Mouse (Mus musculus) lung, embryonic 14.5 days (tissue): Measurements from ENCODE around the gene Smarcd1. TPM values are rescaled to one million over a fixed set of nuclear protein-coding genes. Genes with fewer than 3 reads are reported as not detected.

Experiments
- ATAC-seq: fragments of 200-750 bp; cut with Nextera tagmentation; 2 replicates; pipeline ENCODE4 v1.8.0; 2017; ENCODE audit warnings: mild to moderate bottlenecking, moderate TSS enrichment, moderate library complexity; ENCODE audit not compliant: insufficient read depth
- DNase-seq: peaks from one replicate; pipeline ENCODE4 v3.0.0-alpha.2; 2015
- H3K27ac ChIP-seq: fragments of 300-500 bp; sonication (generic); 2 replicates; pipeline ENCODE4 v1.5.1; 2014; ENCODE audit warnings: low read depth, mild to moderate bottlenecking, moderate library complexity
- H3K27me3 ChIP-seq: fragments of 300-500 bp; sonication (generic); 2 replicates; pipeline ENCODE4 v1.6.1; 2014; ENCODE audit warnings: low read length, control low read depth; ENCODE audit not compliant: insufficient read depth
- H3K36me3 ChIP-seq: fragments of 300-500 bp; sonication (generic); 2 replicates; pipeline ENCODE4 v1.6.1; 2014; ENCODE audit warnings: control low read depth; ENCODE audit not compliant: insufficient read depth
- H3K4me1 ChIP-seq: fragments of 300-500 bp; sonication (generic); 2 replicates; pipeline ENCODE4 v1.6.1; 2014; ENCODE audit warnings: antibody characterized with exemption, control low read depth; ENCODE audit not compliant: insufficient read depth
- H3K4me2 ChIP-seq: fragments of 300-500 bp; sonication (generic); 2 replicates; pipeline ENCODE4 v1.6.1; 2014; ENCODE audit warnings: mild to moderate bottlenecking
- H3K4me3 ChIP-seq: fragments of 300-500 bp; sonication (generic); 2 replicates; pipeline ENCODE4 v1.5.1; 2014; ENCODE audit warnings: low read depth, low read length
- H3K9ac ChIP-seq: fragments of 300-500 bp; sonication (generic); 2 replicates; pipeline ENCODE4 v1.6.1; 2014
- H3K9me3 ChIP-seq: fragments of 300-500 bp; sonication (generic); 2 replicates; pipeline ENCODE4 v1.6.1; 2016; ENCODE audit warnings: low read depth, low read length, control low read depth
- CTCF ChIP-seq: IDR thresholded peaks from 2 replicates; pipeline ENCODE4 v1.5.1; 2016; ENCODE audit warnings: antibody characterized with exemption, low read depth
- WGBS: fragments of 180-500 bp; shearing (Covaris S2); extraction: QIAGEN DNeasy Blood & Tissue Kit; methylation state at CpG from one replicate; pipeline ENCODE4 v1.1.7; 2014; 5-methylcytosine and 5-hydroxymethylcytosine counted together
- polyA plus RNA-seq: library from polyadenylated mRNA; unstranded; fragments of >200 nt; fragmentation: Nextera tagmentation; extraction: Ambion mirVana; gene quantifications from 2 replicates; pipeline ENCODE4 v1.2.1, GENCODE M21; 2014

Gene Smarcd1
- 52.5 and 63.5 TPM in 2 replicates for polyA plus RNA-seq

DNA sequence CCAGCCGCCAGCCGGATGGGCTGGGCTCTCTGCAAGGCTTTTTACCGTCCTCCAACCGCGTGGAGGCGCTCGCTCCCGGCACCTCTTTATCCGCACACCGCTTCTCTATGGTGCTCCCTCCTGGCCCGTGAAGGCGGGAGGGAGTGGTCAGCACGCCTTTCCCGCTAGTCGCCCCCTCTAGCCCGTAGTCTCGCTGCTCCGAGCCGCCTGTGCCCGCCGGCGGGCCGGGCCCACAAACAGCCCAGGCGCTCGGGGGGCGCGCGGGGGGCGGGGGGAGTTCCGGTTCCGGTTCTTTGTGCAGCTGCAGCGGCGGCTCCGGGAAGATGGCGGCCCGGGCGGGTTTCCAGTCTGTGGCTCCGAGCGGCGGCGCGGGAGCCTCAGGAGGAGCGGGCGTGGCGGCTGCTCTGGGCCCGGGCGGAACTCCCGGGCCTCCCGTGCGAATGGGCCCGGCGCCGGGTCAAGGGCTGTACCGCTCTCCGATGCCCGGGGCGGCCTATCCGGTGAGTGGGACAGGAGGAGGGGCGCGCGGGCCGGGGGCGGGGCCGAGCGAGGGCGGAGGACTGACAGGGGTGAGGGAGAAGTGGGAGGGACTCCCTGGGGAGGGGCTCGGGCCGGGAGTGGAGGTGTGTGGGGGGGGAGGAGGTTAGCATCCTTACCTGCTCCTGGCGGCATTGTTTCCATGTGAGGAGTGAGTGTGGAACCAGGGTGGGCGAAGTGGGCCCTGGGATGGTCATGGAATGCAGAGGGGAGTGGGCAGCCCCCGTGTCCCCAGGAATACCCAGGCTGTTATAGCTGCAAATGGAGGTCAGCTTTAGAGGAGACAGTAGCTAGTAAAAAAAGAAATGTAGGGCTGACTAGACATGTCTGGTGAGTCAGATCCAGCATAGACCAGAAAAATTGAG, at the start of gene Smarcd1:
Gene Smarcd1 (plus strand): TSS at position 131 of the 902 bp plus-strand sequence.
- Histone ChIP-seq H3K4me3 (peak within 1 kb of the TSS; percentile 83), H3K4me2 (peak within 1 kb of the TSS; percentile 71), H3K4me1 (peaks cover 4% of the 10 kb centered on the region; the same call in 1 of the 2 replicates), H3K36me3 (peaks cover 35% of the 10 kb centered on the region), H3K9ac (peak within 1 kb of the TSS; percentile 94), H3K9me3 (no peaks in the 10 kb centered on the region), H3K27ac (peak within 1 kb of the TSS; percentile 97), H3K27me3 (no peaks in the 10 kb centered on the region)
- DNase-seq (peak; percentile 97), ATAC-seq (peak; percentile 98)
- peak; percentile 83 for TF ChIP-seq CTCF
- WGBS, result under 1% methylated on average over 71 of the region's 71 CpGs

GRCm38 (mm10) chr15:99653291-99653690, 48.6 kb upstream of the Smarcd1 start:
- Histone ChIP-seq H3K9me3 (no peaks in the 10 kb centered on the region), H3K27ac (no peak overlapping the region), H3K9ac (no peak overlapping the region), H3K27me3 (peaks cover 19% of the 10 kb centered on the region), H3K36me3 (no peaks in the 10 kb centered on the region), H3K4me3 (peak overlapping the region; percentile 21), H3K4me2 (peak overlapping the region; percentile 54), H3K4me1 (peaks cover 17% of the 10 kb centered on the region)
- TF ChIP-seq CTCF, result peak; percentile 47
- ATAC-seq (no peak), DNase-seq (peak; percentile 51)
- WGBS, result 14% methylated on average over 8 of the region's 8 CpGs

DNA sequence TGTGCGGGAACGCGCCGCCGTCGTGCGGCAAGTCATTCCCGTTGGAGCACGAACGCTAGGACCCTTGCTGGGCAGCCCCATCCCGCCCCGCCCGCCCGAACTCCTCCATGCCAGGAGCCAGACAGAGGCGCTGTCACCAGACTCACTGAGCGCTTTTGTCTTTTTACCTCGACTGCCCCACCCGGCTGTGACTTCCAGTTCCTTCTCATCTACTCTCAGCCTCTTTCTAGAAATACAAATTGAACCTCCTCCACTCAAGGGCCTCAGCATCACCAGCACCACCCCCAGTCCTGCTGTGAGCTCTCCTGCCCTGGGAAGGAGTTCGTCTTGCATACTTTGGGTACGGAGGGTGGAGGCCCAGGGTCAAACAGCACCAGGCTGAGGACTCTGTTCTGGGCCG, 48.1 kb upstream of the Smarcd1 start:
- H3K36me3 ChIP-seq, result no peaks in the 10 kb centered on the region
- H3K9ac ChIP-seq, result no peak overlapping the region
- ATAC-seq, result no peak
- peak overlapping the region; percentile 54 for H3K4me2 ChIP-seq
- DNase-seq, result no peak
- H3K9me3 ChIP-seq, result no peaks in the 10 kb centered on the region
- no peak overlapping the region for H3K27ac ChIP-seq
- 4% methylated on average over 21 of the region's 21 CpGs for WGBS
- TF ChIP-seq CTCF, result no peak
- peaks cover 15% of the 10 kb centered on the region for H3K4me1 ChIP-seq
- peak overlapping the region; percentile 21 for H3K4me3 ChIP-seq
- peaks cover 19% of the 10 kb centered on the region for H3K27me3 ChIP-seq

GRCm38 (mm10) chr15:99655956-99656355, 46.0 kb upstream of the Smarcd1 start:
- Histone ChIP-seq H3K9me3 (no peaks in the 10 kb centered on the region), H3K27ac (no peak overlapping the region), H3K36me3 (no peaks in the 10 kb centered on the region), H3K4me3 (no peak overlapping the region), H3K4me1 (no peaks in the 10 kb centered on the region), H3K4me2 (no peak overlapping the region), H3K27me3 (peaks cover 19% of the 10 kb centered on the region), H3K9ac (no peak overlapping the region)
- TF ChIP-seq CTCF, result no peak
- DNase-seq (no peak), ATAC-seq (no peak)
- 49% methylated on average over 9 of the region's 9 CpGs for WGBS

DNA sequence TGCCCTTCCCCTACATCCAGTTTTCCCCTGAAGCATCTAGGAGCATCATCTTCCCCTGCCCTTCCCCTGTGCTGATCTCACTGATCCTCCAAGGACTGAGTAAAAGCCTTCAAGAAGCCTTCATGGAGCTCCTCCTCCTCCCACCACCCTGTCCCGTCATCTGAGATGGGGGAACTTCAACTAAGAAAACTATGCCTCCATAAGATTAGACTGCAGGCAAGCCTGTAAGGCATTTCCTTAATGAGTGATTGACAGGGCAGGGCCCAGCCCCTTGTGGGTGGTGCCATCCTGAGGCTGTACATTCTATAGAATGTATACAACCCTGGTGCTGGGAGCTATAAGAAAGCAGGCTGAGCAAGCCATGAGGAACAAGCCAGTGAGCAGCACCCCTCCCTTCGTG, 43.5 kb upstream of the Smarcd1 start:
- Histone ChIP-seq H3K27me3 (peaks cover 21% of the 10 kb centered on the region), H3K9ac (no peak overlapping the region), H3K27ac (no peak overlapping the region), H3K4me1 (no peaks in the 10 kb centered on the region), H3K4me3 (no peak overlapping the region), H3K9me3 (no peaks in the 10 kb centered on the region), H3K4me2 (no peak overlapping the region), H3K36me3 (no peaks in the 10 kb centered on the region)
- TF ChIP-seq CTCF, result no peak
- WGBS, result 49% methylated on average over 2 of the region's 2 CpGs
- ATAC-seq (no peak), DNase-seq (no peak)

DNA sequence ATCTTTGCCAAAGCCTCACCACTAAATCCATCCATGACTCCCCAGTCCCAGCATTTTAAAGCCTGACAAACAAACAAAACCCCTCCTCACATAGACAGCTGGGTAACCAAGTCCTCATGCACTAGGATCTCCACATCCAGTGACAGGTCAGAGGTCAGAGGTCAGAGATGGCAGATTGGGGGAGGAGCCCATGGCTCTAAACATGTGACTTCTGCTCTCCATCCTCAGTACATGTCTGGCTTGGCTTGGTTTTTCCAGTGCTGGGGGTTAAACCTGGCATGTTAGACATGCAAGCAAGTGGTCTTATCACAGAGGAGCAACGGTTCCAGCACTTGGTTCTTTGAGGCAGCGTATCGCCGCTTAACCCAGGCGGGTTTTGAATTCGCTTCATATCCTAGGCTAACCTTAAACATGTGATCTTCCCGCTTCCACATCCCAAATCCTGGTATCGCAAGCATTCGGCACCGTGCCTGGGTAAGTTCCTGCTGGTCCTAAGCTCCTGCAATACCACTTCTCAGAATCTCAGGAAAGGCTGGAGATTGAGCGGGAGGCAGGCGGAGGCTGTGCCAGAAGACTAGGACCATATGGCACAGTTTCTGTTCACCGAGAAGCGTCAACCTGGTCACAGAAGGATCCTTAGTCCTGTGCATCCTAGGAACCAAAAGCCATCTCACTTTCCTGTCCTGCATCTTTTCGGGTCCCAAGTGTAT, 40.7 kb upstream of the Smarcd1 start:
- H3K27me3 ChIP-seq, result peaks cover 22% of the 10 kb centered on the region; the same call in 1 of the 2 replicates
- no peak overlapping the region for H3K4me2 ChIP-seq
- no peak overlapping the region for H3K27ac ChIP-seq
- TF ChIP-seq CTCF, result no peak
- no peak overlapping the region for H3K9ac ChIP-seq
- ATAC-seq, result no peak
- no peaks in the 10 kb centered on the region for H3K9me3 ChIP-seq
- DNase-seq, result no peak
- no peak overlapping the region for H3K4me3 ChIP-seq
- 91% methylated on average over 15 of the region's 15 CpGs for WGBS
- 0 out of 2 replicates have a peak, but pooled peaks cover 3% of the 10 kb centered on the region for H3K4me1 ChIP-seq
- no peaks in the 10 kb centered on the region for H3K36me3 ChIP-seq

DNA sequence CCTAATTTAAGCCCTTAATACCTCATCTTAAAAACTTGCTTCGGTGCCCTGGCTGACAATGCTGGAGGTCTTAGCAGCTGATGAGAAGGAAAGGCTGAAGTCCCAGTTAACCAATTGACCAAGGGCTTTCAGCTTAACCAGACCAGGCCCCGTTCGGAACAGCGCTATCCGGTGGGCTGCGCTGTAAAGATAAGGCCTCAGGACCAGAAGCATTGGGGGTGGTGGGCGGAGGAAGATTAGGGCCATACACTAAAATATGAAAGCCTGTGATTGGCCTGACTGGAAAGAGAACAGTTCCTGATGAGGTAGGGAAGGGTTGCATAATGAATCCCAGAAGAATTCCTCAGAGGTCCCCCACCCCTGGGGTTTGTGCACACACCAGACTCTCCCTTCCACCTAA, 39.6 kb upstream of the Smarcd1 start:
- H3K9ac ChIP-seq, result no peak overlapping the region
- 34% methylated on average over 7 of the region's 7 CpGs for WGBS

More for the DNA sequence above, 39.6 kb upstream of the Smarcd1 start:
- H3K4me3 ChIP-seq, result no peak overlapping the region
- H3K9me3 ChIP-seq, result no peaks in the 10 kb centered on the region
- TF ChIP-seq CTCF, result no peak
- no peaks in the 10 kb centered on the region for H3K36me3 ChIP-seq
- H3K27me3 ChIP-seq, result peaks cover 22% of the 10 kb centered on the region; the same call in 1 of the 2 replicates
- 0 out of 2 replicates have a peak, but pooled peaks cover 3% of the 10 kb centered on the region for H3K4me1 ChIP-seq
- no peak overlapping the region for H3K4me2 ChIP-seq
- no peak for DNase-seq
- no peak for ATAC-seq
- H3K27ac ChIP-seq, result no peak overlapping the region
